Mouse (Mus musculus): ENCODE results near the gene Olfr522. TPM values are rescaled to one million over a fixed set of nuclear protein-coding genes. Genes with fewer than 3 reads are reported as not detected.

Gene Olfr522
- total and polyA plus RNA-seq, 3 experiments: not detected

GRCm38 (mm10) chr7:140121338-140121910, 43.1 kb downstream of the Olfr522 start (continued):
- TF ChIP-seq MAZ (IDR thresholded peaks at IDR 0.05; ENCODE audit: low read depth, low read length) (no peak), PAX5 (IDR thresholded peaks at IDR 0.05; ENCODE audit: low read length) (no peak), ELF1 (IDR thresholded peaks at IDR 0.05; ENCODE audit: low read depth, low read length) (no peak), MAX (IDR thresholded peaks at IDR 0.05; ENCODE audit: low read length) (no peak), USF1 (IDR thresholded peaks at IDR 0.05; ENCODE audit: low read depth, low read length) (no peak), E2F4 (IDR thresholded peaks at IDR 0.05; ENCODE audit: insufficient replicate concordance, low read depth, low read length) (no peak), ZKSCAN1 (IDR thresholded peaks at IDR 0.05; ENCODE audit: borderline replicate concordance, low read depth, low read length) (no peak), ZMIZ1 (IDR thresholded peaks at IDR 0.05; ENCODE audit: low read depth, low read length) (no peak)

- TF ChIP-seq EP300 (IDR thresholded peaks at IDR 0.05; ENCODE audit: low read length) (peak; percentile 57), ZNF384 (IDR thresholded peaks at IDR 0.05; ENCODE audit: low read depth, low read length) (peak; percentile 92), BHLHE40 (IDR thresholded peaks at IDR 0.05; ENCODE audit: low read depth, low read length) (no peak), TCF12 (IDR thresholded peaks at IDR 0.05; ENCODE audit: low read depth, low read length) (0 out of 2 replicates have a peak, but pooled peaks have one; percentile 33), MAX (IDR thresholded peaks at IDR 0.05; ENCODE audit: low read length) (no peak), CTCF (conservative IDR thresholded peaks at IDR 0.05 in 1 of 2, IDR thresholded peaks at IDR 0.05 in 1 of 2; ENCODE audit: low read depth in 2 of 2, low read length in 2 of 2) (0 out of 4 replicates have a peak, but pooled peaks of 1 of the 2 experiments have one; percentile 7), ETS1 (conservative IDR thresholded peaks at IDR 0.05; ENCODE audit: low read depth, low read length) (peak; percentile 31; the same call in 1 of the 2 replicates), GABPA (IDR thresholded peaks at IDR 0.05; ENCODE audit: insufficient replicate concordance, low read depth, low read length) (no peak), NELFE (IDR thresholded peaks at IDR 0.05; ENCODE audit: low read depth, low read length) (no peak)
- H3K4me3 ChIP-seq (replicated peaks in 1 of 3; ENCODE audit: low read depth in 2 of 3, low read length in 2 of 3, poor library complexity in 1 of 3): no peak overlapping the region
- no peaks in the 10 kb centered on the region for H3K27me3 ChIP-seq (replicated peaks)
- H3K9me3 ChIP-seq (replicated peaks; ENCODE audit: low read length): no peaks in the 10 kb centered on the region
- H3K27ac ChIP-seq (ENCODE audit: insufficient read depth, low read depth): no peak overlapping the region
- dilution Hi-C loops (cut with MboI; ENCODE audit: extremely low pct_ligation_motif_present, extremely low pct_unique_long_range_greater_than_20kb, low sequenced_read_pairs) (no loop called here), in situ Hi-C loops (cut with MboI; ENCODE audit: low pct_ligation_motif_present, low pct_unique_long_range_greater_than_20kb, low sequenced_read_pairs) (no loop called here)
- H3K79me2 ChIP-seq (replicated peaks; ENCODE audit: control insufficient read depth, extremely low read depth, insufficient read depth, poor library complexity, severe bottlenecking): no peaks in the 10 kb centered on the region; the same call in 1 of the 2 replicates
- H3K4me1 ChIP-seq (ENCODE audit: control insufficient read depth in 1 of 2, insufficient read depth in 2 of 2): peaks cover 18 to 70% of the 10 kb centered on the region in 2 experiments
- H3K4me2 ChIP-seq (ENCODE audit: insufficient read depth, low read depth, poor library complexity, severe bottlenecking): no peak overlapping the region
- no peak overlapping the region for H3K9ac ChIP-seq (ENCODE audit: insufficient read depth, low read depth)
- DNase-seq (ENCODE audit: extremely low read depth): no peak
- H3K36me3 ChIP-seq (replicated peaks in 1 of 2; ENCODE audit: control insufficient read depth in 1 of 2, insufficient read depth in 1 of 2, low read length in 1 of 2): peaks cover 0 to 6% of the 10 kb centered on the region in 2 experiments
These were observed 44.1 kb downstream of the Olfr522 start for GRCm38 (mm10) chr7:140120484-140120883.

- Histone ChIP-seq H3K4me2 (ENCODE audit: insufficient read depth, low read depth, poor library complexity, severe bottlenecking) (peak within 1 kb of the TSS; percentile 83), H3K4me1 (ENCODE audit: control insufficient read depth in 1 of 2, insufficient read depth in 2 of 2) (peaks cover 9 to 46% of the 10 kb centered on the region in 2 experiments; a peak in 3 of 4 replicates), H3K79me2 (replicated peaks; ENCODE audit: control insufficient read depth, extremely low read depth, insufficient read depth, poor library complexity, severe bottlenecking) (peaks cover 2% of the 10 kb centered on the region), H3K27me3 (replicated peaks) (no peaks in the 10 kb centered on the region), H3K27ac (ENCODE audit: insufficient read depth, low read depth) (peak within 1 kb of the TSS; percentile 84), H3K9ac (ENCODE audit: insufficient read depth, low read depth) (peak within 1 kb of the TSS; percentile 96), H3K4me3 (replicated peaks in 1 of 3; ENCODE audit: low read depth in 2 of 3, low read length in 2 of 3, poor library complexity in 1 of 3) (peak within 1 kb of the TSS; percentile 73 to 97 (median 83)), H3K36me3 (replicated peaks in 1 of 2; ENCODE audit: control insufficient read depth in 1 of 2, insufficient read depth in 1 of 2, low read length in 1 of 2) (peaks cover 11 to 27% of the 10 kb centered on the region in 2 experiments), H3K9me3 (replicated peaks; ENCODE audit: low read length) (no peaks in the 10 kb centered on the region)
- dilution Hi-C loops (cut with MboI; ENCODE audit: extremely low pct_ligation_motif_present, extremely low pct_unique_long_range_greater_than_20kb, low sequenced_read_pairs) (no loop called here), in situ Hi-C loops (cut with MboI; ENCODE audit: low pct_ligation_motif_present, low pct_unique_long_range_greater_than_20kb, low sequenced_read_pairs) (no loop called here)
- DNase-seq (ENCODE audit: extremely low read depth): peak; percentile 93
- TF ChIP-seq CHD1 (IDR thresholded peaks at IDR 0.05; ENCODE audit: low read depth, low read length): no peak
- TF ChIP-seq MYC (IDR thresholded peaks at IDR 0.05; ENCODE audit: low read depth, low read length): peak; percentile 51; the same call in 1 of the 2 replicates
- TF ChIP-seq RAD21 (IDR thresholded peaks at IDR 0.05; ENCODE audit: low read depth, low read length): no peak
- peak; percentile 62 for TF ChIP-seq USF1 (IDR thresholded peaks at IDR 0.05; ENCODE audit: low read depth, low read length)
- TF ChIP-seq PAX5 (IDR thresholded peaks at IDR 0.05; ENCODE audit: low read length): no peak
- TF ChIP-seq JUN (IDR thresholded peaks at IDR 0.05; ENCODE audit: insufficient read depth, low read depth, low read length): no peak
- TF ChIP-seq RCOR1 (conservative IDR thresholded peaks at IDR 0.05; ENCODE audit: low read depth, low read length): no peak
- peak; percentile 65 for TF ChIP-seq MXI1 (IDR thresholded peaks at IDR 0.05; ENCODE audit: low read depth, low read length)
- peak; percentile 73 for TF ChIP-seq BHLHE40 (IDR thresholded peaks at IDR 0.05; ENCODE audit: low read depth, low read length)
- peak; percentile 60 for TF ChIP-seq CHD2 (IDR thresholded peaks at IDR 0.05; ENCODE audit: low read length)
- no peak for TF ChIP-seq ZC3H11A (IDR thresholded peaks at IDR 0.05; ENCODE audit: low read depth, low read length)
- peak; percentile 39; the same call in 1 of the 2 replicates for TF ChIP-seq HCFC1 (IDR thresholded peaks at IDR 0.05; ENCODE audit: low read depth, low read length)
- TF ChIP-seq TCF12 (IDR thresholded peaks at IDR 0.05; ENCODE audit: low read depth, low read length): peak; percentile 65
- TF ChIP-seq MAZ (IDR thresholded peaks at IDR 0.05; ENCODE audit: low read depth, low read length): peak; percentile 82; the same call in 1 of the 2 replicates
- no peak for TF ChIP-seq KAT2A (IDR thresholded peaks at IDR 0.05; ENCODE audit: insufficient replicate concordance, low read length)
- TF ChIP-seq EP300 (IDR thresholded peaks at IDR 0.05; ENCODE audit: low read length): no peak
- TF ChIP-seq UBTF (IDR thresholded peaks at IDR 0.05; ENCODE audit: low read depth, low read length): no peak
These were observed 48.1 kb downstream of the Olfr522 start, which contains the start of gene Echs1 for GRCm38 (mm10) chr7:140116329-140117054. Gene Echs1 (minus strand): TSS chr7:140116476.

All from CH12.LX (cell line).